Mouse (Mus musculus): ENCODE measurements around the gene Pcolce2. TPM values are rescaled to one million over a fixed set of nuclear protein-coding genes. Genes with fewer than 3 reads are reported as not detected.
A peak's percentile ranks its signal among the peaks of the same experiment; 100 is the strongest.
"Not testable (repeated sequence)": the region's sequence is repeated elsewhere in the genome, so short reads cannot be mapped to it uniquely, and the experiment has no call there.

Pcolce2 gene
- total RNA-seq (2021), result 1 to 10 TPM; 5.6 to 8.0 TPM
- 0.18 and 0.34 TPM in 2 replicates for polyA plus RNA-seq (2012; rRNA removed)
- long read RNA-seq, full-length matches to known transcripts, result 5 of 5 reads
- long read RNA-seq, partial matches to known transcripts, result 0 of 5 reads
- long read RNA-seq, other reads (novel, unspliced or antisense), result 0 of 5 reads

- DNase-seq, result peak; percentile 44
Measured at GRCm38 (mm10) chr9:95637271-95638181, at the start of gene Pcolce2. TSS of gene Pcolce2 (plus strand) at chr9:95637601.

- no peak for DNase-seq
Measured at GRCm38 (mm10) chr9:95588070-95588469, 49.3 kb upstream of the Pcolce2 start.

- DNase-seq, result no peak
Measured at GRCm38 (mm10) chr9:95594291-95594690, 43.1 kb upstream of the Pcolce2 start.

GRCm38 (mm10) chr9:95597466-95598178, 39.8 kb upstream of the Pcolce2 start:
- no peak for DNase-seq

- DNase-seq, result no peak
Measured at GRCm38 (mm10) chr9:95598179-95598721, 39.2 kb upstream of the Pcolce2 start.

- no peak for DNase-seq
Measured at GRCm38 (mm10) chr9:95599399-95599798, 38.0 kb upstream of the Pcolce2 start.

- no peak for DNase-seq
Measured at GRCm38 (mm10) chr9:95602849-95603248, 34.6 kb upstream of the Pcolce2 start.

- DNase-seq, result no peak
Measured at GRCm38 (mm10) chr9:95603316-95603715, 34.1 kb upstream of the Pcolce2 start.

- no peak for DNase-seq
Measured at GRCm38 (mm10) chr9:95607196-95607595, 30.2 kb upstream of the Pcolce2 start.

GRCm38 (mm10) chr9:95612246-95612768, 25.1 kb upstream of the Pcolce2 start:
- no peak for DNase-seq

GRCm38 (mm10) chr9:95613426-95614127, 23.8 kb upstream of the Pcolce2 start:
- no peak for DNase-seq

- DNase-seq, result no peak
Measured at GRCm38 (mm10) chr9:95614861-95615615, 22.4 kb upstream of the Pcolce2 start.

GRCm38 (mm10) chr9:95615961-95616360, 21.4 kb upstream of the Pcolce2 start:
- DNase-seq, result no peak

- no peak for DNase-seq
Measured at GRCm38 (mm10) chr9:95618572-95618971, 18.8 kb upstream of the Pcolce2 start.

GRCm38 (mm10) chr9:95624072-95624471, 13.3 kb upstream of the Pcolce2 start:
- no peak for DNase-seq

GRCm38 (mm10) chr9:95628439-95628948, 8.9 kb upstream of the Pcolce2 start:
- peak; percentile 5 for DNase-seq

- not testable (repeated sequence) for DNase-seq
Measured at GRCm38 (mm10) chr9:95629561-95629960, 7.8 kb upstream of the Pcolce2 start.

GRCm38 (mm10) chr9:95636395-95636794, 1.0 kb upstream of the Pcolce2 start:
- no peak for DNase-seq

- no peak for DNase-seq
Measured at GRCm38 (mm10) chr9:95639919-95640318, 2.5 kb downstream of the Pcolce2 start.

GRCm38 (mm10) chr9:95645926-95646325, 8.5 kb downstream of the Pcolce2 start:
- no peak for DNase-seq

- peak; percentile 45 for DNase-seq
Measured at GRCm38 (mm10) chr9:95653363-95653762, 16.0 kb downstream of the Pcolce2 start.
